In the genomic region with DNA sequence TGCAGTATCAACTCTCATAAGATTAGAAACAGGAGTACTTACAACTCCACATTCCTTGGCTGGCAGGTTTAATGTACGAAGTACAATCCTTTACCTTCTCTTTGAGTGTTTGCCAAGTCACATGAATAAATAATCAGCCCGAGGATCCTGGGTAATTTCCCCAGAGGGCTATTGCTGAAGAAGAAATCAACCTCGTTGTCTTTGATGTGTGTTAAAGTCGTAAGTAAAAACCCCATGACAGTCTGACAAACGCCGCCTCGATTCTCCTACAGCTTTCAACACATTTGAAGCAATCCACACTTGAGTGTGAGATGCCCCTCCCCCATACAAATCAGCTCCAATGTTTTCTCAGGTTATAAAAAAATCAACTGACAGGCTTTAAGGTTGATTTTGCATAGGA, we compare ENCODE assay signal across 17 mouse cellular contexts. TPM values are rescaled to one million over a fixed set of nuclear protein-coding genes. Genes with fewer than 3 reads are reported as not detected.
DNase-seq lines count a peak whose midpoint lies in the region; ATAC-seq and TF ChIP-seq lines count a peak whose summit lies in the region.
"Had no signal": no experiment of that assay in that cellular context is flagged by ENCODE, and none has a peak within 500 bp of the region (broad histone marks: within the 10 kb centered on the region; RNA-seq: fewer than 3 reads in every experiment).

No protein-coding gene starts in this region.

- H3K4me2 ChIP-seq in heart, embryonic 13.5 days, result 0 out of 2 replicates have a peak overlapping the region, but pooled peaks have one; percentile 25
- H3K4me2 ChIP-seq in midbrain, embryonic 12.5 days (replicated peaks), result no peak overlapping the region
- H3K4me2 ChIP-seq in hindbrain, postnatal 0 days (ENCODE audit: low read depth, low read length), result no peak overlapping the region
- no peak overlapping the region for H3K4me2 ChIP-seq in stomach, postnatal 0 days (replicated peaks; ENCODE audit: low read depth)
- H3K4me2 ChIP-seq: lung, embryonic 15.5 days had no signal

- no peak overlapping the region for H3K27ac ChIP-seq in heart, embryonic 13.5 days (replicated peaks)
- no peak overlapping the region for H3K27ac ChIP-seq in heart, adult 2 months
- H3K27ac ChIP-seq in midbrain, embryonic 12.5 days (replicated peaks), result peak overlapping the region; percentile 15; the same call in 1 of the 2 replicates
- H3K27ac ChIP-seq in midbrain, embryonic 10.5 days (replicated peaks), result no peak overlapping the region
- no peak overlapping the region for H3K27ac ChIP-seq in hindbrain, postnatal 0 days
- no peak overlapping the region for H3K27ac ChIP-seq in stomach, postnatal 0 days (replicated peaks)
- H3K27ac ChIP-seq: lung, embryonic 15.5 days had no signal

- no peak overlapping the region for H3K9ac ChIP-seq in heart, embryonic 13.5 days
- no peak overlapping the region for H3K9ac ChIP-seq in heart, adult 2 months (ENCODE audit: low read depth, low read length)
- no peak overlapping the region for H3K9ac ChIP-seq in midbrain, embryonic 12.5 days (replicated peaks)
- H3K9ac ChIP-seq in hindbrain, postnatal 0 days (replicated peaks; ENCODE audit: low read length), result no peak overlapping the region
- no peak overlapping the region for H3K9ac ChIP-seq in stomach, postnatal 0 days (ENCODE audit: low read length)
- H3K9ac ChIP-seq: lung, embryonic 15.5 days had no signal

- H3K79me2 ChIP-seq in heart, adult 2 months (replicated peaks; ENCODE audit: control insufficient read depth, insufficient read depth, low read length), result no peaks in the 10 kb centered on the region

- H3K9me3 ChIP-seq in heart, embryonic 13.5 days, result no peaks in the 10 kb centered on the region
- H3K9me3 ChIP-seq in midbrain, embryonic 12.5 days, result no peaks in the 10 kb centered on the region
- H3K9me3 ChIP-seq in midbrain, embryonic 10.5 days (replicated peaks), result no peaks in the 10 kb centered on the region
- H3K9me3 ChIP-seq in hindbrain, postnatal 0 days (ENCODE audit: low read length), result no peaks in the 10 kb centered on the region
- no peaks in the 10 kb centered on the region for H3K9me3 ChIP-seq in stomach, postnatal 0 days (ENCODE audit: control insufficient read depth, low read length)
- H3K9me3 ChIP-seq: G1E; lung, embryonic 15.5 days had no signal

- H3K36me3 ChIP-seq in heart, embryonic 13.5 days, result no peaks in the 10 kb centered on the region
- no peaks in the 10 kb centered on the region for H3K36me3 ChIP-seq in heart, adult 2 months (ENCODE audit: control insufficient read depth, insufficient read depth, low read length)
- no peaks in the 10 kb centered on the region for H3K36me3 ChIP-seq in midbrain, embryonic 12.5 days
- H3K36me3 ChIP-seq in midbrain, embryonic 10.5 days, result no peaks in the 10 kb centered on the region
- H3K36me3 ChIP-seq in hindbrain, postnatal 0 days (ENCODE audit: insufficient read depth, low read length), result no peaks in the 10 kb centered on the region; the same call in 1 of the 2 replicates
- H3K36me3 ChIP-seq in stomach, postnatal 0 days (ENCODE audit: control insufficient read depth, insufficient read depth, low read length), result no peaks in the 10 kb centered on the region
- H3K36me3 ChIP-seq: G1E; lung, embryonic 15.5 days had no signal

- 25% methylated on average over 7 of the region's 7 CpGs for WGBS in heart, embryonic 13.5 days
- WGBS in heart, adult 2 months, result 24% methylated on average over 7 of the region's 7 CpGs
- 64% methylated on average over 7 of the region's 7 CpGs for WGBS in midbrain, embryonic 12.5 days
- WGBS in midbrain, embryonic 10.5 days, result 85% methylated on average over 7 of the region's 7 CpGs
- WGBS in hindbrain, postnatal 0 days, result 34% methylated on average over 7 of the region's 7 CpGs
- 20% methylated on average over 7 of the region's 7 CpGs for WGBS in stomach, postnatal 0 days

- DNase-seq in heart, adult 2 months, result no peak
- DNase-seq in midbrain, embryonic 10.5 days (ENCODE audit: low spot score), result no peak
- peak; percentile 50 for DNase-seq in hindbrain, postnatal 0 days (ENCODE audit: low spot score)
- no peak for DNase-seq in left cerebral cortex, postnatal 4 days
- DNase-seq in stomach, postnatal 0 days (ENCODE audit: low spot score), result no peak
- DNase-seq: adrenal gland, postnatal 14 days; kidney, adult 2 months had no signal

- TF ChIP-seq CTCF in heart, adult 2 months (IDR thresholded peaks at IDR 0.05), result no peak
- no peak for TF ChIP-seq CTCF in hindbrain, postnatal 0 days (IDR thresholded peaks at IDR 0.05; ENCODE audit: low read depth)
- no peak for TF ChIP-seq CTCF in stomach, postnatal 0 days (IDR thresholded peaks at IDR 0.05; ENCODE audit: low read depth)

- no peak for ATAC-seq in heart, embryonic 13.5 days (ENCODE audit: extremely low read depth, insufficient number of reproducible peaks, low FRiP score, low TSS enrichment)
- no peak for ATAC-seq in midbrain, embryonic 12.5 days (ENCODE audit: low FRiP score, low read depth)
- ATAC-seq in hindbrain, postnatal 0 days, result no peak
- no peak for ATAC-seq in stomach, postnatal 0 days (ENCODE audit: low FRiP score, low TSS enrichment)

- 0 out of 2 replicates have a peak, but pooled peaks cover 3% of the 10 kb centered on the region for H3K27me3 ChIP-seq in heart, embryonic 13.5 days (replicated peaks)
- H3K27me3 ChIP-seq in heart, adult 2 months (ENCODE audit: control insufficient read depth, insufficient read depth, low read length), result no peaks in the 10 kb centered on the region
- no peaks in the 10 kb centered on the region for H3K27me3 ChIP-seq in midbrain, embryonic 12.5 days
- H3K27me3 ChIP-seq in midbrain, embryonic 10.5 days (ENCODE audit: low read depth, poor library complexity, severe bottlenecking), result no peaks in the 10 kb centered on the region
- no peaks in the 10 kb centered on the region for H3K27me3 ChIP-seq in hindbrain, postnatal 0 days (ENCODE audit: insufficient read depth, low read length)
- no peaks in the 10 kb centered on the region for H3K27me3 ChIP-seq in stomach, postnatal 0 days (ENCODE audit: control insufficient read depth, insufficient read depth, low read length)
- H3K27me3 ChIP-seq: lung, embryonic 15.5 days had no signal

- H3K4me3 ChIP-seq in heart, embryonic 13.5 days, result no peak overlapping the region
- no peak overlapping the region for H3K4me3 ChIP-seq in heart, adult 2 months
- no peak overlapping the region for H3K4me3 ChIP-seq in midbrain, embryonic 12.5 days
- no peak overlapping the region for H3K4me3 ChIP-seq in midbrain, embryonic 10.5 days
- no peak overlapping the region for H3K4me3 ChIP-seq in hindbrain, postnatal 0 days (ENCODE audit: low read length)
- H3K4me3 ChIP-seq in stomach, postnatal 0 days (ENCODE audit: low read depth, low read length), result no peak overlapping the region
- H3K4me3 ChIP-seq: lung, embryonic 15.5 days had no signal

- no peaks in the 10 kb centered on the region for H3K4me1 ChIP-seq in heart, embryonic 13.5 days
- no peaks in the 10 kb centered on the region for H3K4me1 ChIP-seq in heart, adult 2 months (ENCODE audit: control insufficient read depth, insufficient read depth, low read length)
- no peaks in the 10 kb centered on the region for H3K4me1 ChIP-seq in midbrain, embryonic 12.5 days
- H3K4me1 ChIP-seq in midbrain, embryonic 10.5 days, result peaks cover 4% of the 10 kb centered on the region; the same call in 1 of the 2 replicates
- H3K4me1 ChIP-seq in hindbrain, postnatal 0 days (ENCODE audit: insufficient read depth, low read length), result no peaks in the 10 kb centered on the region
- H3K4me1 ChIP-seq in stomach, postnatal 0 days (replicated peaks; ENCODE audit: control insufficient read depth, insufficient read depth), result no peaks in the 10 kb centered on the region

- TF ChIP-seq EP300 in heart, adult 2 months (IDR thresholded peaks at IDR 0.05; ENCODE audit: insufficient read depth, low read depth, low read length), result no peak
- no peak for TF ChIP-seq EP300 in stomach, postnatal 0 days (optimal IDR thresholded peaks at IDR 0.05)

- intact Hi-C loops in heart, adult 2 months (cut with DNase I), result no loop called here
- intact Hi-C loops in left cerebral cortex, postnatal 4 days (cut with DNase I), result no loop called here

- TF ChIP-seq POLR2A in heart, adult 2 months (IDR thresholded peaks at IDR 0.05; ENCODE audit: insufficient read depth, low read depth, low read length), result no peak

RNA-seq across cellular contexts. Expression of a gene that starts 44.2 kb away (rescaled TPM):
- not detected in 2 replicates for polyA plus RNA-seq in heart, embryonic 13.5 days (2015; fragmentation: Nextera tagmentation; extraction: Ambion mirVana)
- under 1 TPM; 0.10 to 0.18 TPM for total RNA-seq in heart, adult 2 months (2021)
- polyA plus RNA-seq in heart, adult 2 months (2012; rRNA removed), result 0.06 and 0.20 TPM in 2 replicates
- polyA plus RNA-seq in midbrain, embryonic 12.5 days (2016; fragmentation: Nextera tagmentation; extraction: Ambion mirVana), result 4.5 and 4.9 TPM in 2 replicates
- 0.75 and 1.4 TPM in 2 replicates for polyA plus RNA-seq in midbrain, embryonic 10.5 days (2016; fragmentation: Nextera tagmentation; extraction: Ambion mirVana)
- total RNA-seq in hindbrain, postnatal 0 days (2014; rRNA removed), result 67.3 and 80.5 TPM in 2 replicates
- polyA plus RNA-seq in hindbrain, postnatal 0 days (2015; fragmentation: Nextera tagmentation; extraction: Ambion mirVana), result 22.0 and 25.0 TPM in 2 replicates
- 100 to 1,000 TPM; 135 to 150 TPM for total RNA-seq in left cerebral cortex, postnatal 4 days (2021)
- polyA plus RNA-seq in stomach, postnatal 0 days (2015; fragmentation: Nextera tagmentation; extraction: Ambion mirVana), result 9.2 and 10.5 TPM in 2 replicates
- total RNA-seq: common myeloid progenitor, adult 5-6 weeks; granulocyte monocyte progenitor cell, adult 5-6 weeks; liver, adult 2 months; megakaryocyte-erythroid progenitor cell, adult 5-6 weeks; neutrophil, adult 5-6 weeks had no signal
- polyA plus RNA-seq: G1E; liver, adult 2 months; spleen, adult 2 months had no signal
